Mouse (Mus musculus) heart, adult 2 months (tissue): Measurements from ENCODE around the gene Maml3. TPM values are rescaled to one million over a fixed set of nuclear protein-coding genes. Genes with fewer than 3 reads are reported as not detected.

Experiments used
- DNase-seq, 2 experiments: peaks; one replicate each; pipeline ENCODE4 v3.0.0; 2021
- H3K27ac ChIP-seq: fragments of 200-600 bp; 2 replicates; pipeline ENCODE4 v1.8.1; 2022
- H3K27me3 ChIP-seq: fragments of 200-500 bp; 2 replicates; pipeline ENCODE4 v1.6.1; 2012; ENCODE audit warnings: mild to moderate bottlenecking, low read length, inconsistent platforms, mixed read lengths; ENCODE audit not compliant: control insufficient read depth, insufficient read depth
- H3K36me3 ChIP-seq: fragments of 200-500 bp; 2 replicates; pipeline ENCODE4 v1.6.1; 2012; ENCODE audit warnings: low read length, inconsistent platforms; ENCODE audit not compliant: control insufficient read depth, insufficient read depth
- H3K4me1 ChIP-seq: fragments of 200-500 bp; 2 replicates; pipeline ENCODE4 v1.6.1; 2011; ENCODE audit warnings: low read length; ENCODE audit not compliant: control insufficient read depth, insufficient read depth
- H3K4me3 ChIP-seq: fragments of 200-600 bp; 2 replicates; pipeline ENCODE4 v1.8.1; 2022
- H3K79me2 ChIP-seq: fragments of 200-500 bp; replicated peaks from 2 replicates; pipeline ENCODE4 v1.6.1; 2012; ENCODE audit warnings: mild to moderate bottlenecking, inconsistent platforms, low read length, moderate library complexity, mixed read lengths; ENCODE audit not compliant: control insufficient read depth, insufficient read depth
- H3K9ac ChIP-seq: fragments of 200-500 bp; 2 replicates; pipeline ENCODE4 v1.6.1; 2012; ENCODE audit warnings: low read depth, mild to moderate bottlenecking, control low read depth, inconsistent platforms, low read length, mixed read lengths
- CTCF ChIP-seq: fragments of 200-600 bp; IDR thresholded peaks from 2 replicates; pipeline ENCODE4 v1.8.1; 2022; ENCODE audit warnings: antibody characterized with exemption, mild to moderate bottlenecking, moderate library complexity
- EP300 ChIP-seq: fragments of 200-500 bp; IDR thresholded peaks from 2 replicates; pipeline ENCODE4 v1.6.1; 2011; ENCODE audit warnings: low read depth, low read length, control low read depth; ENCODE audit not compliant: insufficient read depth
- POLR2A ChIP-seq: fragments of 200-500 bp; IDR thresholded peaks from 2 replicates; pipeline ENCODE4 v1.6.1; 2011; ENCODE audit warnings: mild to moderate bottlenecking, low read depth, low read length, control low read depth; ENCODE audit not compliant: insufficient read depth
- WGBS: fragments of 180-500 bp; shearing (Covaris S2); methylation state at CpG from one replicate; pipeline ENCODE4 v1.1.7; 2018; 5-methylcytosine and 5-hydroxymethylcytosine counted together
- intact Hi-C: fragments of 180-260 bp; cut with DNase I; formaldehyde crosslinking; loops from one replicate; pipeline ENCODE4 v1.15.1; 2025
- polyA plus RNA-seq: library from polyadenylated mRNA; depleted of rRNA; stranded (reverse); fragments of >200 nt; gene quantifications from 2 replicates; pipeline ENCODE4 v1.2.3, GENCODE M21; 2012
- total RNA-seq, 2 experiments: library from RNA; stranded (reverse); gene quantifications; 2 replicates each; pipeline ENCODE4 v1.2.3; 2021

Maml3 gene
- total and polyA plus RNA-seq, 3 experiments = 1.9 to 2.8 (median 2.7) TPM

DNA sequence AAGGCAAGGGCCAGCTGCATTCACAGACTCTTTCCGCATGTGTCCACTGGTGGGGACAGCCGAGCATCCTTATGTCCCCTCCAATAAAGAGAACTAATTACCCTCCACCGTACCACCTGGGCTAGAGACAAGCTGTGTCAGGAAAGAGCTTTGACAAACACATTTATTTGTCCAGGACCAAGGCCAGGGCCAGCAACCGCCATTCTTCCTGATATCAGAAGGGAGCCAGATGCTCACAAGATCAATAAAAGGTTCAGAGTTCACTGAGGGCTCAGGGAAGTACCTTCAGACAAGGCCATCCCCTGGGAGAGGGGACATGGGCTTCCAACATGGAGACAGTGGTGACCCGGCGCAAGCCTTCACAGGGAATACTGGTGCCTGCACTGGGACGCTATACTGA is 294.1 kb downstream of the Maml3 start:
- Histone ChIP-seq H3K27ac (no peak overlapping the region), H3K27me3 (no peaks in the 10 kb centered on the region), H3K79me2 (no peaks in the 10 kb centered on the region), H3K4me1 (peaks cover 2% of the 10 kb centered on the region; the same call in 1 of the 2 replicates), H3K36me3 (no peaks in the 10 kb centered on the region), H3K4me3 (no peak overlapping the region), H3K9ac (no peak overlapping the region)
- WGBS = 84% methylated on average over 7 of the region's 7 CpGs
- DNase-seq = no peak
- TF ChIP-seq EP300 (no peak), POLR2A (no peak), CTCF (no peak)
- intact Hi-C loops = no loop called here

- 78% methylated on average over 7 of the region's 7 CpGs for WGBS
- DNase-seq = no peak
- intact Hi-C loops = no loop called here
- Histone ChIP-seq H3K27ac (no peak overlapping the region), H3K27me3 (no peaks in the 10 kb centered on the region), H3K4me3 (no peak overlapping the region), H3K36me3 (no peaks in the 10 kb centered on the region), H3K79me2 (no peaks in the 10 kb centered on the region), H3K9ac (no peak overlapping the region), H3K4me1 (peaks cover 2% of the 10 kb centered on the region; the same call in 1 of the 2 replicates)
- TF ChIP-seq CTCF (no peak), EP300 (no peak), POLR2A (no peak)
Observed at GRCm38 (mm10) chr3:51809822-51810221, 295.1 kb downstream of the Maml3 start.

DNA sequence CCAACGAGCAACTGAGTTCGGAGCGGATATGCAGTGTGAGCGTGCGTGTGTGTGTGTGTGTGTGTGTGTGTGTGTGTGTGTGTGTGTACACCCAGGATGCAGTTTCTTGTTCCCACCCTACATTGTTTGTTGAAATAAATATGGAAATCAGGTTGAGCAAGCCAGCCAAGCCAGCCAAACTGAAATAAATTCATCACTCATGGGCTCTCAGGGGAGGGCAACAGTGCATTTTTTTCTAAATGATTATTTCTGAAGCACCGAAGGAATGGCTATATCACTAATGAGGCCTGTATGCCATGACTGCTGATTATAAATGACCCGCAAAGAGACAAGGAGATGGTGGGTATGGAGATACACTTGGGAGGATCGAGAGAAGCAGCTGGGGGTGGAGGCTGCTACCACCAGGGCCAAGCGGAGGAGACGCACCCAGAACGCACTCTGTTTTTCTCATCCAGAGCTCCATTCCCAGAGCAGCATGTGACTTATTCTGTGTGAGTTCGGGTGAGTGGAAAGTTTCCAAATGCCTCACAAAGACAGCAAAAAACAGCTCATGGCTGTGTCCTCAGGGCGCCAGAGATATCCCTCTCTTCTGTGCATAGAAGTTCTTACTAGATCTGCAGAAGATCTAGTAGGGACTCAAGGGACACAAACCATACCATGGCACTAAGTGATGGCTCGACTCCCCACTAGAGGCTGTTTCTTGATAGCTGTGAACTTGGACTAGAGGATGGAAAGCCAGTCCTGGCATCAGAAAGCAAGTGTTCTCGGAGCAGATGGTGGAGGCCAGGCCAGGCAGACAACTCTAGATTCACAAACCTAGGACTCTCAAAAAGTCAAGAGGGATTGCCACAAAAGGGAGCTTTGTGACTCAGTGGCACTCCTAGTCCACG is 296.6 kb downstream of the Maml3 start:
- DNase-seq = peak; percentile 27 to 50
- Histone ChIP-seq H3K79me2 (no peaks in the 10 kb centered on the region), H3K27ac (peak overlapping the region; percentile 61), H3K4me1 (peaks cover 2% of the 10 kb centered on the region; the same call in 1 of the 2 replicates), H3K4me3 (no peak overlapping the region), H3K27me3 (no peaks in the 10 kb centered on the region), H3K36me3 (no peaks in the 10 kb centered on the region), H3K9ac (no peak overlapping the region)
- no peak for TF ChIP-seq EP300
- TF ChIP-seq CTCF = no peak
- TF ChIP-seq POLR2A = no peak
- intact Hi-C loops = no loop called here
- 70% methylated on average over 16 of the region's 16 CpGs for WGBS

DNA sequence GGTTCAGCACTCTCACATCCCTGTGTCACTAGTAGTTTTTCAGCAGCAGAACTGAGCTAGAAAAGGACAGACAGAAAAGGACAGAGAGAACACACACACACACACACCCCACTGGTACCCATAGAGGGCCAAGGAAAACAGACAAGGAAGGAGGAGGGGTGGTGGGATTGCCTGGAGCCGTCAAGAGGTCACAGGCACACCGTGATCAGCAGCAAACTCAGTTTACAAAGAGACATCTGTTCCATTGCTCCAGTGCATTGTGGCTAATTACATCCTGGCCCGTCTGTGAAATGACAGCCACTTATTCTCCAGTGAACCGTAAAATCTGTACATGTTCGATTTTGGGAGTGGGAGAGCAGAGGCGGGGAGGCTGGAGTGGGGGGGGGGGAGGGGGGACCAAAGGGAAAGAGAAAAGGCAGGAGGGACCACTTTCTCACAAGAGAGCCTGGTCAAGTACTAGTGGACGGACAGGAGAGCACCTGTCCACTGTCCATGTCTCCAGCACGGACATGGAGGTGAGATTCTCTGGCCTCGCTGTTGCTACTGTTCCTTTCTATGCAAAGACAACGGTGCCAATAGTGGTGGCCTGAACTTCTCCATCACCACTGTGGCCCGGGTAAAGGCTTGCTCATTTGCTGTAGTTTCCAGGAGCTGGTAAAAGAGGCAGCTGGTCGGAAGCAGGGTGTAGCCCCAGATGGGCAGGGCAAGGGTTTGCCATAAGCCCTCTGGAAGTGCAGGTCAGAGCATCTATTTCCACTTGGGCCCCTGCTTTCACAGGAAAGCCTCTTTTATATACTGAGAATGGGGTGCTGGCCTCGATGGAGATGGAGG is 299.2 kb downstream of the Maml3 start:
- Histone ChIP-seq H3K9ac (no peak overlapping the region), H3K79me2 (no peaks in the 10 kb centered on the region), H3K27me3 (no peaks in the 10 kb centered on the region), H3K27ac (no peak overlapping the region), H3K4me3 (no peak overlapping the region), H3K36me3 (no peaks in the 10 kb centered on the region), H3K4me1 (peaks cover 2% of the 10 kb centered on the region; the same call in 1 of the 2 replicates)
- DNase-seq = no peak
- TF ChIP-seq EP300 = no peak
- no peak for TF ChIP-seq CTCF
- no peak for TF ChIP-seq POLR2A
- intact Hi-C loops = no loop called here
- WGBS = 75% methylated on average over 13 of the region's 13 CpGs

GRCm38 (mm10) chr3:51803903-51804302 is 301.0 kb downstream of the Maml3 start:
- no peak overlapping the region for H3K9ac ChIP-seq
- no peaks in the 10 kb centered on the region for H3K79me2 ChIP-seq
- WGBS = 89% methylated on average over 6 of the region's 6 CpGs
- DNase-seq = no peak
- H3K27ac ChIP-seq = no peak overlapping the region
- no peaks in the 10 kb centered on the region for H3K36me3 ChIP-seq
- H3K4me3 ChIP-seq = no peak overlapping the region
- TF ChIP-seq POLR2A (no peak), CTCF (no peak), EP300 (no peak)
- peaks cover 2% of the 10 kb centered on the region; the same call in 1 of the 2 replicates for H3K4me1 ChIP-seq
- intact Hi-C loops = no loop called here
- H3K27me3 ChIP-seq = no peaks in the 10 kb centered on the region
